Mouse (Mus musculus) layer of hippocampus, postnatal 14 days (tissue): ENCODE measurements around the gene Afg1l. TPM values are rescaled to one million over a fixed set of nuclear protein-coding genes. Genes with fewer than 3 reads are reported as not detected.

Experiments used
- DNase-seq, 2 experiments: peaks; one replicate each; pipeline ENCODE4 v3.0.0; 2021 to 2022; ENCODE audit warnings: low spot score in 2 of 2, mixed read lengths in 1 of 2
- total RNA-seq, 2 experiments: library from RNA; stranded (reverse); gene quantifications; 2 replicates each; pipeline ENCODE4 v1.2.3; 2021

The Afg1l gene
- total RNA-seq, 2 experiments from 2014 or later = 9.9 to 12.0 TPM

- DNase-seq = no peak
These were observed 178.4 kb downstream of the Afg1l start for GRCm38 (mm10) chr10:42299967-42300366.

- DNase-seq = no peak
These were observed 178.9 kb downstream of the Afg1l start for GRCm38 (mm10) chr10:42299426-42299825.

- no peak for DNase-seq
These were observed 180.4 kb downstream of the Afg1l start for GRCm38 (mm10) chr10:42297954-42298353.

GRCm38 (mm10) chr10:42297109-42297508 is 181.3 kb downstream of the Afg1l start:
- DNase-seq = no peak

GRCm38 (mm10) chr10:42296559-42296958 is 181.8 kb downstream of the Afg1l start:
- DNase-seq = no peak

- DNase-seq = peak in 1 of 2 experiments; percentile 57
These were observed 183.3 kb downstream of the Afg1l start for GRCm38 (mm10) chr10:42295028-42295427.

- no peak for DNase-seq
These were observed 184.0 kb downstream of the Afg1l start for GRCm38 (mm10) chr10:42294392-42294791.

GRCm38 (mm10) chr10:42293877-42294276 is 184.5 kb downstream of the Afg1l start:
- no peak for DNase-seq

GRCm38 (mm10) chr10:42291360-42291759 is 187.0 kb downstream of the Afg1l start:
- DNase-seq = peak in 1 of 2 experiments; percentile 21

GRCm38 (mm10) chr10:42287666-42288065 is 190.7 kb downstream of the Afg1l start:
- DNase-seq = no peak

- DNase-seq = no peak
These were observed 200.0 kb downstream of the Afg1l start for GRCm38 (mm10) chr10:42278307-42278850.

- peak; percentile 98 to 99 for DNase-seq
These were observed 200.7 kb downstream of the Afg1l start for GRCm38 (mm10) chr10:42277476-42278306.

- DNase-seq = peak; percentile 85 to 90
These were observed 201.6 kb downstream of the Afg1l start, which contains the start of gene Foxo3 for GRCm38 (mm10) chr10:42276507-42277345. Gene Foxo3 (minus strand): TSS chr10:42276755.

- DNase-seq = no peak
These were observed 202.4 kb downstream of the Afg1l start for GRCm38 (mm10) chr10:42275871-42276501.

- peak in 1 of 2 experiments; percentile 46 for DNase-seq
These were observed 202.9 kb downstream of the Afg1l start for GRCm38 (mm10) chr10:42275401-42275870.

GRCm38 (mm10) chr10:42274712-42275400 is 203.5 kb downstream of the Afg1l start:
- peak in 1 of 2 experiments; percentile 18 for DNase-seq

GRCm38 (mm10) chr10:42273760-42274691 is 204.3 kb downstream of the Afg1l start:
- DNase-seq = no peak

GRCm38 (mm10) chr10:42273403-42273759 is 205.0 kb downstream of the Afg1l start:
- DNase-seq = no peak
